Mouse (Mus musculus): ENCODE measurements around the gene Med12. TPM values are rescaled to one million over a fixed set of nuclear protein-coding genes. Genes with fewer than 3 reads are reported as not detected.

The Med12 gene
- polyA plus RNA-seq, 1 experiment: 64.7 TPM

GRCm38 (mm10) chrX:101299055-101299454 lies 25.2 kb downstream of the Med12 start, which contains the start of gene Nlgn3:
Nlgn3 (plus strand) TSS chrX:101299168.
- Histone ChIP-seq H3K4me3 (ENCODE audit: insufficient read depth, low read length) (no peak within 1 kb of the TSS), H3K27ac (ENCODE audit: insufficient read depth, low read depth, low read length) (no peak within 1 kb of the TSS), H3K4me1 (ENCODE audit: control insufficient read depth, insufficient read depth, low read length) (no peaks in the 10 kb centered on the region)
- TF ChIP-seq POLR2A (IDR thresholded peaks at IDR 0.05; ENCODE audit: borderline replicate concordance, low read depth, low read length) (no peak), CTCF (IDR thresholded peaks at IDR 0.05; ENCODE audit: low read depth, low read length) (no peak)

GRCm38 (mm10) chrX:101299473-101300426 lies 25.9 kb downstream of the Med12 start:
- H3K4me1 ChIP-seq (ENCODE audit: control insufficient read depth, insufficient read depth, low read length): no peaks in the 10 kb centered on the region
- no peak overlapping the region for H3K27ac ChIP-seq (ENCODE audit: insufficient read depth, low read depth, low read length)
- TF ChIP-seq POLR2A (IDR thresholded peaks at IDR 0.05; ENCODE audit: borderline replicate concordance, low read depth, low read length) (no peak), CTCF (IDR thresholded peaks at IDR 0.05; ENCODE audit: low read depth, low read length) (no peak)
- H3K4me3 ChIP-seq (ENCODE audit: insufficient read depth, low read length): no peak overlapping the region

GRCm38 (mm10) chrX:101300427-101301030 lies 26.7 kb downstream of the Med12 start:
- TF ChIP-seq CTCF (IDR thresholded peaks at IDR 0.05; ENCODE audit: low read depth, low read length) (no peak), POLR2A (IDR thresholded peaks at IDR 0.05; ENCODE audit: borderline replicate concordance, low read depth, low read length) (no peak)
- no peak overlapping the region for H3K27ac ChIP-seq (ENCODE audit: insufficient read depth, low read depth, low read length)
- H3K4me1 ChIP-seq (ENCODE audit: control insufficient read depth, insufficient read depth, low read length): no peaks in the 10 kb centered on the region
- H3K4me3 ChIP-seq (ENCODE audit: insufficient read depth, low read length): no peak overlapping the region

DNA sequence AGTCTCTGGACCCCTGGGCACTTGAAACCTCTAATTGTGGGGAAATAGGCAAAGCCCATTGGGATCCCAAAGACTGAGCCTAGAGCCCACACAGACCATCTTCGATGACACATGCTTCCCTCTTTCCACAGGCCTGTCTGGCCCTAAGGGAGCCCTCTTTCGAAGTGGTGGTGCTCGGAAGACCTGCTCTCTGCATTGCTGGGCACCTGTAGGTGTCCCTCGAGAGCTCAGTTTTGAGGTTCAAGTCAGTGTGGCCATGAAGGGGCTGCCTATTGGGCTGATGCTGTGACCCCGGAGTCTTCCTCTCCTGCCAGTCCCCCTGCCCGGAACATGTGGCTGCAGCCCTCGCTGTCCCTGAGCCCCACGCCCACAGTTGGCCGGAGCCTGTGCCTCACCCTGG lies 27.8 kb downstream of the Med12 start:
- TF ChIP-seq CTCF (IDR thresholded peaks at IDR 0.05; ENCODE audit: low read depth, low read length): no peak
- TF ChIP-seq POLR2A (IDR thresholded peaks at IDR 0.05; ENCODE audit: borderline replicate concordance, low read depth, low read length): no peak
- Histone ChIP-seq H3K4me1 (ENCODE audit: control insufficient read depth, insufficient read depth, low read length) (no peaks in the 10 kb centered on the region), H3K27ac (ENCODE audit: insufficient read depth, low read depth, low read length) (no peak overlapping the region), H3K4me3 (ENCODE audit: insufficient read depth, low read length) (no peak overlapping the region)

DNA sequence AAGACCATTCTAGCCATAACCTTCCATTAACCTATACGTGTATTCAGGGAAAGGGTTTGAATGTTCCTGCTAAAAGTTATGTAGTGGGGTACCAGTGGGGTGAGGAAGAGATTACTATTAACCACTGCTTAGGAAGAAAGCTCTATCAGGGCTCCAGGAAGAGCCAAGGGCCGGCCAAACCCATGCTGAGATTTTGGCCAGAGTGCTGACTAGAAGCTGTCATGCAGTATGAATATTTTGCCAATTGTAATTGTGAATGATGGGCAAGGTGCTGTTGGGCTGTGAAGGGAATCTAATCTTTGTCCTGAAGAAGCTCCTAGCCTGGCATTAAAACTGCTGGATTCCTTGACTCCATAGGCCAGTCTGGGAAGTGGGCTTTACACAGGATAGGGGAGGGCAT lies 30.8 kb downstream of the Med12 start:
- Histone ChIP-seq H3K4me3 (ENCODE audit: insufficient read depth, low read length) (no peak overlapping the region), H3K27ac (ENCODE audit: insufficient read depth, low read depth, low read length) (no peak overlapping the region), H3K4me1 (ENCODE audit: control insufficient read depth, insufficient read depth, low read length) (no peaks in the 10 kb centered on the region)
- TF ChIP-seq POLR2A (IDR thresholded peaks at IDR 0.05; ENCODE audit: borderline replicate concordance, low read depth, low read length) (no peak), CTCF (IDR thresholded peaks at IDR 0.05; ENCODE audit: low read depth, low read length) (no peak)

GRCm38 (mm10) chrX:101309299-101309698 lies 35.5 kb downstream of the Med12 start:
- TF ChIP-seq CTCF (IDR thresholded peaks at IDR 0.05; ENCODE audit: low read depth, low read length) (no peak), POLR2A (IDR thresholded peaks at IDR 0.05; ENCODE audit: borderline replicate concordance, low read depth, low read length) (no peak)
- no peak overlapping the region for H3K4me3 ChIP-seq (ENCODE audit: insufficient read depth, low read length)
- no peak overlapping the region for H3K27ac ChIP-seq (ENCODE audit: insufficient read depth, low read depth, low read length)
- H3K4me1 ChIP-seq (ENCODE audit: control insufficient read depth, insufficient read depth, low read length): no peaks in the 10 kb centered on the region

- TF ChIP-seq POLR2A (IDR thresholded peaks at IDR 0.05; ENCODE audit: borderline replicate concordance, low read depth, low read length) (no peak), CTCF (IDR thresholded peaks at IDR 0.05; ENCODE audit: low read depth, low read length) (no peak)
- H3K4me1 ChIP-seq (ENCODE audit: control insufficient read depth, insufficient read depth, low read length): no peaks in the 10 kb centered on the region
- H3K27ac ChIP-seq (ENCODE audit: insufficient read depth, low read depth, low read length): no peak overlapping the region
- no peak overlapping the region for H3K4me3 ChIP-seq (ENCODE audit: insufficient read depth, low read length)
These were observed 40.0 kb downstream of the Med12 start for GRCm38 (mm10) chrX:101313625-101314359.

- Histone ChIP-seq H3K27ac (ENCODE audit: insufficient read depth, low read depth, low read length) (no peak overlapping the region), H3K4me3 (ENCODE audit: insufficient read depth, low read length) (no peak overlapping the region), H3K4me1 (ENCODE audit: control insufficient read depth, insufficient read depth, low read length) (no peaks in the 10 kb centered on the region)
- no peak for TF ChIP-seq CTCF (IDR thresholded peaks at IDR 0.05; ENCODE audit: low read depth, low read length)
- no peak for TF ChIP-seq POLR2A (IDR thresholded peaks at IDR 0.05; ENCODE audit: borderline replicate concordance, low read depth, low read length)
These were observed 45.9 kb downstream of the Med12 start for GRCm38 (mm10) chrX:101319775-101320174.

DNA sequence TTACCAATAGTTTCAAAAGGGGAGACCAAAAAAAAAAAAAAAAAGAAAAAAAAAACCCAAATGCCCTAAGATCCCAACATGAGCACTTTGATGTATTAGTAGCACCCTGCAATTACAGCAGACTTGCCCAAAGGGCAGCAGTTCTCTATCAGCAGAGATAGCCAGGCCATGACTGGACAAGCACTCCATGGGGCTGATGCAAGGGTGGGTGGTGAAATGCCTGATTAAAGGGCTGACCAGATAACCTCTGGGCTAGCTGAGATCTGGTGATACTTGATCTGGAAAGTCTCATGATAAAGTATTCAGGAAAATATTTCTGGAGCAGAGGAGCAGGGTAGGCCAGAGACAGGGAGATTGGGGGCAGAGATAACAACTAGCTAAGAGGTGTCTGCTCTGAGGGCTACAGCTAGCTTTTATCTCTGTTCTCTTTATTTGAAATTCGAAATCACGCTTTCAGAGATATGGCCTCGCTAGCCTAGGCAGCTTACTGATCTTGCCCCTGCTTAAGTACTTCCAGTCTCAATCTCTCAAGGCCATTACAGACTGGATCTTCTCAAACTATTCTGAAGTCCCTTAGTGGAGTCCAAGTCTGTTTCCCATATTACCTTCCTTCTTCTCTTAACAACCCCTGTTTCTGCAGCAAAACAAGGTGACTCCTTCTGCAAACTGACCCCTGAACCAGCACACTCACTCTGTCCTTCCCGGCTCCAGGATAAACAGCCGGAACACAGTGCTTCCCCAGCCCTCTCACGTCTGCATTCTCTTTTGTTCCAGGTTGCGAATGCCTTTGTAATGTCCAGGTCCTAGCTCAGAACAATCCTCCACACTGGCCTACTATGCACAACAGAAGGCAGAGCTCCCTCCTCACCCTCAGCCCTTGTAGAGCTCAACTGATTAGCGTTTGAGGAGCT lies 52.4 kb downstream of the Med12 start:
- TF ChIP-seq CTCF (IDR thresholded peaks at IDR 0.05; ENCODE audit: low read depth, low read length): no peak
- no peak for TF ChIP-seq POLR2A (IDR thresholded peaks at IDR 0.05; ENCODE audit: borderline replicate concordance, low read depth, low read length)
- Histone ChIP-seq H3K27ac (ENCODE audit: insufficient read depth, low read depth, low read length) (no peak overlapping the region), H3K4me1 (ENCODE audit: control insufficient read depth, insufficient read depth, low read length) (no peaks in the 10 kb centered on the region), H3K4me3 (ENCODE audit: insufficient read depth, low read length) (no peak overlapping the region)
